ENCODE assay signal across 31 mouse cellular contexts in genomic region chr6:91668276-91668675, GRCm38 (mm10). TPM values are rescaled to one million over a fixed set of nuclear protein-coding genes. Genes with fewer than 3 reads are reported as not detected.
A peak's percentile ranks its signal among the peaks of the same experiment; 100 is the strongest.
DNase-seq lines count a peak whose midpoint lies in the region; ATAC-seq lines count a peak whose summit lies in the region.
"Had no signal": no experiment of that assay in that cellular context is flagged by ENCODE, and none has a peak within 500 bp of the region (broad histone marks: within the 10 kb centered on the region; RNA-seq: fewer than 3 reads in every experiment).

No protein-coding gene starts in this region.

- peaks cover 5% of the 10 kb centered on the region; the same call in 1 of the 2 replicates for H3K9me3 ChIP-seq in megakaryocyte, embryonic 14.5 days
- no peaks in the 10 kb centered on the region for H3K9me3 ChIP-seq in midbrain, embryonic 16.5 days (replicated peaks; ENCODE audit: control insufficient read depth, low read length, poor library complexity, severe bottlenecking)
- H3K9me3 ChIP-seq: heart, embryonic 10.5 days; heart, embryonic 15.5 days; hindbrain, embryonic 12.5 days; limb, embryonic 10.5 days; limb, embryonic 15.5 days; liver, embryonic 13.5 days; midbrain, embryonic 10.5 days; midbrain, embryonic 15.5 days had no signal

- H3K9ac ChIP-seq in midbrain, embryonic 16.5 days (ENCODE audit: low read depth, low read length), result no peak overlapping the region
- H3K9ac ChIP-seq: heart, embryonic 15.5 days; hindbrain, embryonic 12.5 days; limb, embryonic 15.5 days; liver, embryonic 13.5 days; midbrain, embryonic 15.5 days had no signal

- no peaks in the 10 kb centered on the region for H3K36me3 ChIP-seq in megakaryocyte, embryonic 14.5 days (replicated peaks; ENCODE audit: low read length)
- no peaks in the 10 kb centered on the region for H3K36me3 ChIP-seq in midbrain, embryonic 16.5 days (ENCODE audit: control insufficient read depth, insufficient read depth, low read length)
- H3K36me3 ChIP-seq: heart, embryonic 10.5 days; heart, embryonic 15.5 days; hindbrain, embryonic 12.5 days; limb, embryonic 10.5 days; limb, embryonic 15.5 days; liver, embryonic 13.5 days; midbrain, embryonic 10.5 days; midbrain, embryonic 15.5 days had no signal

- DNase-seq in adrenal gland, postnatal 10 days, result peak; percentile 40
- DNase-seq in adrenal gland, adult 8-10 months, result no peak
- peak; percentile 69 for DNase-seq in ES-CJ7 (ENCODE audit: low read depth, low spot score)
- peak; percentile 32 for DNase-seq in ZHBTc4 (ENCODE audit: low read depth, low spot score)
- no peak for DNase-seq in embryo, embryonic 11 days
- DNase-seq: B cell, adult 2 months; cerebellum, adult 2 months; cerebellum, postnatal 25 days; gastrocnemius, postnatal 14 days; heart, adult 11 months; heart, postnatal 36 days; kidney, adult 8-10 months; layer of hippocampus, postnatal 36 days; liver, embryonic 13.5 days; lung, adult 18-20 months; thymus, postnatal 4 days had no signal

- no peak for ATAC-seq in megakaryocyte, adult 5-6 weeks (ENCODE audit: poor library complexity, severe bottlenecking)
- ATAC-seq in midbrain, embryonic 16.5 days, result no peak
- ATAC-seq: forebrain, embryonic 14.5 days; hindbrain, postnatal 0 days; intestine, embryonic 16.5 days; lung, postnatal 0 days; midbrain, embryonic 15.5 days had no signal

- H3K27me3 ChIP-seq in megakaryocyte, embryonic 14.5 days (replicated peaks), result peaks cover 11% of the 10 kb centered on the region
- no peaks in the 10 kb centered on the region for H3K27me3 ChIP-seq in midbrain, embryonic 16.5 days (ENCODE audit: control insufficient read depth, insufficient read depth, low read depth, low read length)
- H3K27me3 ChIP-seq: hindbrain, embryonic 12.5 days; limb, embryonic 15.5 days; liver, embryonic 13.5 days; midbrain, embryonic 15.5 days had no signal

- 37% methylated on average over 5 of the region's 5 CpGs for WGBS in midbrain, embryonic 16.5 days

- H3K4me3 ChIP-seq in megakaryocyte, embryonic 14.5 days (replicated peaks), result peak overlapping the region; percentile 35
- no peak overlapping the region for H3K4me3 ChIP-seq in midbrain, embryonic 16.5 days (ENCODE audit: low read depth, low read length)
- H3K4me3 ChIP-seq: heart, embryonic 10.5 days; heart, embryonic 15.5 days; hindbrain, embryonic 12.5 days; limb, embryonic 10.5 days; limb, embryonic 15.5 days; liver, embryonic 13.5 days; midbrain, embryonic 10.5 days; midbrain, embryonic 15.5 days had no signal

- no peak overlapping the region for H3K4me2 ChIP-seq in midbrain, embryonic 16.5 days (ENCODE audit: low read length)
- H3K4me2 ChIP-seq: heart, embryonic 15.5 days; hindbrain, embryonic 12.5 days; limb, embryonic 15.5 days; liver, embryonic 13.5 days; midbrain, embryonic 15.5 days had no signal

- no peak overlapping the region for H3K27ac ChIP-seq in midbrain, embryonic 16.5 days (ENCODE audit: low read length)
- H3K27ac ChIP-seq: heart, embryonic 10.5 days; heart, embryonic 15.5 days; hindbrain, embryonic 12.5 days; hindbrain, postnatal 0 days; limb, embryonic 10.5 days; limb, embryonic 15.5 days; liver, embryonic 13.5 days; macrophage; midbrain, embryonic 15.5 days had no signal

- H3K4me1 ChIP-seq in megakaryocyte, embryonic 14.5 days, result peaks cover 30% of the 10 kb centered on the region
- no peaks in the 10 kb centered on the region for H3K4me1 ChIP-seq in midbrain, embryonic 16.5 days (ENCODE audit: control insufficient read depth, insufficient read depth, low read length)
- H3K4me1 ChIP-seq: limb, embryonic 15.5 days; liver, embryonic 13.5 days; midbrain, embryonic 15.5 days had no signal

RNA-seq across cellular contexts. Expression of gene Slc6a6, which starts 15.6 kb away (rescaled TPM):
- 100 to 1,000 TPM; 175 to 205 TPM for total RNA-seq in adrenal gland, postnatal 10 days (2021)
- 100 to 1,000 TPM; 468 to 562 (median 518) TPM for total RNA-seq in adrenal gland, adult 8-10 months (2022)
- polyA plus RNA-seq in megakaryocyte, embryonic 14.5 days (2012; ENCODE audit: insufficient read depth, low replicate concordance), result 20.6 and 27.7 TPM in 2 replicates
- total RNA-seq in megakaryocyte, adult 5-6 weeks (2015), result 58.0 and 61.9 TPM in 2 replicates
- total RNA-seq in megakaryocyte, adult 5-6 weeks (2017), result 46.7 and 61.0 TPM in 2 replicates
- 117 and 125 TPM in 2 replicates for polyA plus RNA-seq in midbrain, embryonic 16.5 days (2015; fragmentation: Nextera tagmentation; extraction: Ambion mirVana)

Comparison
In these comparisons a context has a peak if more than half of its experiments do, and no peak if none do; other contexts are left out.
1. DNase-seq: peak in adrenal gland, postnatal 10 days (single experiment), ES-CJ7 (single experiment) and ZHBTc4 (single experiment); none in adrenal gland, adult 8-10 months (single experiment) and embryo, embryonic 11 days (single experiment).